Mouse (Mus musculus) brown adipose tissue, adult 24 weeks (tissue): ENCODE results near the gene Dennd5a. TPM values are rescaled to one million over a fixed set of nuclear protein-coding genes. Genes with fewer than 3 reads are reported as not detected.
"Not testable (repeated sequence)": the region's sequence is repeated elsewhere in the genome, so short reads cannot be mapped to it uniquely, and the experiment has no call there.

ENCODE experiments used
- H3K27ac ChIP-seq: fragments of 200-500 bp; replicated peaks from 2 replicates; pipeline ENCODE4 v1.5.1; 2012; ENCODE audit warnings: low read depth, mild to moderate bottlenecking, low read length
- H3K4me1 ChIP-seq: fragments of 200-500 bp; 2 replicates; pipeline ENCODE4 v1.6.1; 2012; ENCODE audit warnings: low read length, mixed read lengths; ENCODE audit not compliant: control insufficient read depth, insufficient read depth, insufficient read length
- H3K4me3 ChIP-seq: fragments of 200-500 bp; 2 replicates; pipeline ENCODE4 v1.5.1; 2012; ENCODE audit warnings: low read depth, mild to moderate bottlenecking, low read length, moderate library complexity; ENCODE audit not compliant: insufficient read depth
- polyA plus RNA-seq: library from polyadenylated mRNA; stranded (reverse); fragments of >200 nt; gene quantifications from 2 replicates; pipeline ENCODE4 v1.2.4, GENCODE M21; 2012; ENCODE audit not compliant: missing spikeins, insufficient read depth, insufficient read length

The Dennd5a gene
- polyA plus RNA-seq, 1 experiment: 94.7 TPM

DNA sequence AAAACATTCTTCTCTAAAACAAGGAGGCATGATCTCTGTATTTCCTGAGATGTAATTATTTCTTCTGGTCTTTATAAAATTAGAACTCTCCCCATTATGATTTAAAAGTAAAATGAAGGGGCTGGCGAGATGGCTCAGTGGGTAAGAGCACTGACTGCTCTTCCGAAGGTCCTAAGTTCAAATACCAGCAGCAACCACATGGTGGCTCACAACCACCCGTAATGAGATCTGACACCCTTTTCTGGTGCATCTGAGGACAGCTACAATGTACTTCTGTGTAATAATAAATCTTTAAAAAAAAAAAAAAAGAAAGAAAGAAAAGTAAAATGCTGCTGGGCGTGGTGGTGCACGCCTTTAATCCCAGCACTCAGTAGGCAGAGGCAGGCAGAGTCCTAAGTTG, 16.9 kb upstream of the Dennd5a start:
- H3K4me3 ChIP-seq, H3K4me1 ChIP-seq, H3K27ac ChIP-seq: not testable (repeated sequence)

DNA sequence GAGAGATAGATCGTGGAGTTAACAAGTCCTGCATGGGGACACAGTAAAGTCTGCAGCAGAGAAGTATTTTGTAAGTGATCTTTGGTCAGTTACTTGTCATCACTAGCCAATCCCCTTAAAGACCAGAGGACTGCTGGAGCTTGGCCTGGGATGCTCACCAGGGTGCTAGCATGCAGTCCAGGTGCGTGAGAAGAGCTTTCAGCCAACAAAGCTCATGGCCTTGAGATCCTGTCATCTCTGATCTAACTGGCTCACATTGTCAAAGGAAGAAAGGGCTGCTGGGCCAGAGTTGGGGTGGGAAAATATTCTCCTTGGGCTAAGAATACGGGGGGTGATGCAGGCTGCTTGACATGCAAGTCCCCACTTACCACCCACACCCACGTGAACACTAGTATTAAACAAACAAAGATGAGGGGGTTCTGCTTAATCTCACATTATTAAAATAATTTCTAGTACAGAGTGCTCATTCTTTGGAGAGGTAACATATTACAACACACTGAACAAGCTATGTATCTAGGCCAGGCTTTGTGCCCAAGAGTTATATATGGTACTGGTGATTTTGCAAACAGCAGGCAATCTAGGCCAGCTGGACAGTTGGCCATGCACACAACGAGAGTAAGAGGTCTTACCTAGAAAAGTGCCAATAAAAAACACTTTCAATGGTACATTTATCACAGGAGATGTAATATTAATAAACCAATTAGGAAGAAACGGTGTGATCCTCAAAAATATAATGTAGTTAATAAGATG, 15.9 kb upstream of the Dennd5a start:
- Histone ChIP-seq H3K4me3 (no peak overlapping the region), H3K27ac (no peak overlapping the region), H3K4me1 (no peaks in the 10 kb centered on the region)

DNA sequence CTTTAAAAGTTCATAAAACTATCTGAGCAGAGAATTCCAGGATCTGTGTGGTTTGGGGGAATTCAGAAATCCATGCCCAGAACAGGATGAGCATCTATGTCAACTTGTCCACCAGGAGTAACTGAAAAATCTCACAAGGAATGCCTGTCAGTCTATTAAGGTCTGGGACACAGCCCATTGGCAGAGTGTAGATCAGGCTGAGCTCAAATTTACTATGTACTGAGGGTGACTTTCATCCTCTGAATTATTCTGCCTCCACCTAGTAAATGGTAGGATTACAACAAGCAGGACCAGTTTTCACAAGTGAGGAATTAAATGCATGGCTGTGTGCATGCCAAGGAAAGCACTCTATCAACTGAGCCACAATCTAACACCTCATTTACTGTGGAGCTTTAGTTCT, 9.3 kb upstream of the Dennd5a start:
- no peak overlapping the region for H3K27ac ChIP-seq
- H3K4me3 ChIP-seq: no peak overlapping the region
- peaks cover 4% of the 10 kb centered on the region; the same call in 1 of the 2 replicates for H3K4me1 ChIP-seq

DNA sequence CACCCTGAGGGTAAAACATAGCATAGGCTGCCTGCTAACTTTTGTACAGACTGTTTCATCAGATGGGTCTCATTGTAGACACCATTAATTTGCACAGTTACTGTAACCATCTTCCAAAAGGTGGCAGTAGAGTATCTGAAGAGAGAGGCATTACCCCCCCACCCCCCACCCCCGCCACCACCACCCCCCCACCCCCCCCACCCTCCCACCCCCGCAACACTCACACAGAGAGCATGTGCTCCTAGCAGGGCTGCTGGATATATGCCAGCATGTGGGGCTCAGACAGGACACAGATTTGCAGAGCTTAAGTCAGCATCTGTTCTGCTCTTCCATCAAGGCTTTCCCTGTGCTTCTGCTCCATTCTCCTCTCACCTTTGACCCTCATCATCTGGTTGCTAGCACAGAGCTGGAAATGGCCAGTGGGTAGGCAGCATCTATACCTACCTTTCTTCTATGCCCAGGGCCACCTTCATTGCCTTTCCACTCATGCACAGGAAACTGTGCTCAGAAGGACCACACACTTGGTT, 8.7 kb upstream of the Dennd5a start:
- H3K4me3 ChIP-seq: no peak overlapping the region
- H3K4me1 ChIP-seq: peaks cover 4% of the 10 kb centered on the region; the same call in 1 of the 2 replicates
- peak overlapping the region; percentile 78; the same call in 1 of the 2 replicates for H3K27ac ChIP-seq

DNA sequence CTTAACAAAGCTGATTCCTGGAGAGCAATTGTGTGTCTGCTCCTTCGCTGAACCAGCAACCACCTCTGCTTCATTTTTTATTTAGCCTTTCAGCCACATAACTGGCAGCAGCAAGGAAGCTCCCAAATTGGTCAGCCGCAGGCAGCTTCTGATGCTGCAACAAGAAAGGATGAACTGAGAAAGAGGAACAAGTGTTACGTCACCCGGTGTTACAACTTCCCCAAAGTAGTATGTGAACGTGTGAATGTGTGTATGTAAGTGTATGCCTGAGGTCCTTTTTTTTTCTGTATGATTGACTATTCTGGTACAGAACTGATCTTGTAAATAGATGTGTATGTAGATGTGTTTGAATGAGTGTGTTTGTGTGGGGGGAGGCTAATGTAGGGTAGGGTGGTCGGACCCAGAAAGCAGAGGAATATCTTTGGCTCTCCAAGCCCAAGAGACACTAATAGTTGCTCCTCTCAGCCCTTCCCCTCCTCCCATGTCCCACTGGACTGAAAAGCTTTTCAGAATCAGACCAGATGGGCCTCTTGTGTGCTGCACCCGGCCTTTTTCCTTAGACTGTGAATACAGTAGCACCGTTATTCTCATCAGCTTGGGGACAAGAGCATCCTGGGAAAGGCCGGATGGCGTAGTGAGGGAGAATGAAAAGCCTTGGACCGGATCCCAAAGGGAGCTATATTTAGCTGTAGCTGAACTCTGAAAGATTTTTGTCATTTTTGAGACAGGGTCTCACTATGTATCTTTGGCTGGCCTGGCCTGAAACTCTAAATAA, 7.7 kb upstream of the Dennd5a start:
- Histone ChIP-seq H3K27ac (peak overlapping the region; percentile 82), H3K4me1 (peaks cover 4% of the 10 kb centered on the region; the same call in 1 of the 2 replicates), H3K4me3 (no peak overlapping the region)

DNA sequence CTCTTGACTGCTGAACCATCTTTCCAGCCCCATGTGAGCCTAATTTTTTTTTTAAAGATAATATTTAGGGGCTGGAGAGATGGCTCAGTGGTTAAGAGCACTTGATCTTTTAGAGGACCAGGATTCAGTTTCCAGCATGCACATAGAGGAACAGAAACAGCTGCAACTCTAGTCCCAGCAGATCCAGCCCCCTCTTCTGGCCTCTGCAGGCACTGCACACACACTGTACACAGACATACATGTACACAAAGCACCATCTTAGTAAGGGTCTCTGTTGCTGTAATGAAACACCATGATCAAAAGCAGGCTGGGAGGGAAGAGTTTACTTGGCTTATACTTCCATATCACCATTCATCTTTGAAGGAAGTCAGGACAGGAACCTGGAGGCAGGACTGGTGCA, 5.4 kb upstream of the Dennd5a start:
- Histone ChIP-seq H3K4me3 (no peak overlapping the region), H3K4me1 (peaks cover 4% of the 10 kb centered on the region; the same call in 1 of the 2 replicates), H3K27ac (no peak overlapping the region)

DNA sequence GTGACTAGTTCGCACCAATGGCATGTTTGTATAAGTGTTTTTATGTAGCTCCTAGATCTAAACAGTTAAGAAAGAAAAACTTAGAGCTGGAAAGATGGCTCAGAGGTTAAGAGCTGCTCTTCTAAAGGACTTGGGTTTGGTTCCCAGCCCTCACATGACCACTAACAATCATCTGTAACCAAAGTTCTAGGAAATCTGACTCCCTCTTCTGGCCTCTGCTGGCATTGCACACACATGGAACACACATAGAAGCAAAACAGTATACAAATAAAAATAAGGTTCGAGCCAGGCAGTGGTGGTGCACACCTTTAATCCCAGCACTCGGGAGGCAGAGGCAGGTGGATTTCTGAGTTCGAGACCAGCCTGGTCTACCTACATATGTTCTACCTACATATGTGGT, 3.4 kb upstream of the Dennd5a start:
- peaks cover 4% of the 10 kb centered on the region; the same call in 1 of the 2 replicates for H3K4me1 ChIP-seq
- H3K4me3 ChIP-seq: no peak overlapping the region
- H3K27ac ChIP-seq: no peak overlapping the region

DNA sequence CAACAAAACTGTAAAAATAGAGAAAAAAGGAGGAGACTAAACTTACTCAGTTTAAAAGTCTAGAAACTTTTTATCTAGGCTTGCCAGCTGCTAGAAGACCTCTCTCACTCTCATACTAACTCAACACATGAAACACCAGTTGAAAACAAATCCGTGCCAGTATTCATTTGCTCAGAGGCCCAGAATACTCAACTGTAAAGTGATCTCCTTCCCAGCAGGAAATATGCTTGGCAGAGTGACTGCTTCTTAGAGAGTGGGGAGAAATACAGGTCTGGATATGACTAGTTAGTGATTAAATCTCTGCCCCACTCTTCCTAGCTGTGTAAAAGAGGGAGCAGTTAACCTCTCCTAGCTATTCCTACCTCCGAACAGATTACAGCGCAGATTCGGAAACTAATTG, 2.3 kb upstream of the Dennd5a start:
- Histone ChIP-seq H3K27ac (no peak overlapping the region), H3K4me1 (peaks cover 1% of the 10 kb centered on the region; the same call in 1 of the 2 replicates), H3K4me3 (no peak overlapping the region)

DNA sequence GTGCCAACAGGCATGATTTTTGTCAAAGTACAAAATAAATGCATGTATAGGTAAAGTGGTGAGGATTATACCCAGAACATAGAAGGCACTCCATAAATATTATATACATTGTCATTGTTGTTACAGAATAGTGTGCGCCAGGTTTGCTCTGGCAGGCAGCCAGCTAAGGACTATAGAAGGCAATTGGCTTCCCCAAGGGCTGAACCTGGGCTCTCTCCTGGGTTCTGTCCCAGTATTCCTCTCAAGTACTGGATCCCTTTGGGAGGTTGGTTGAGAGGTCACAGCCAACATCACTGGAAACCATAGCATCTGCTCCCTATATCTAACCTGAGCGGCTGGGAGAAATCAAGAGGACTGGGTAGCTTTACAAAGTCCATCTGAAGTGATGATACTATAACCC, 1.3 kb upstream of the Dennd5a start:
- Histone ChIP-seq H3K4me1 (no peaks in the 10 kb centered on the region), H3K4me3 (no peak overlapping the region), H3K27ac (no peak overlapping the region)

DNA sequence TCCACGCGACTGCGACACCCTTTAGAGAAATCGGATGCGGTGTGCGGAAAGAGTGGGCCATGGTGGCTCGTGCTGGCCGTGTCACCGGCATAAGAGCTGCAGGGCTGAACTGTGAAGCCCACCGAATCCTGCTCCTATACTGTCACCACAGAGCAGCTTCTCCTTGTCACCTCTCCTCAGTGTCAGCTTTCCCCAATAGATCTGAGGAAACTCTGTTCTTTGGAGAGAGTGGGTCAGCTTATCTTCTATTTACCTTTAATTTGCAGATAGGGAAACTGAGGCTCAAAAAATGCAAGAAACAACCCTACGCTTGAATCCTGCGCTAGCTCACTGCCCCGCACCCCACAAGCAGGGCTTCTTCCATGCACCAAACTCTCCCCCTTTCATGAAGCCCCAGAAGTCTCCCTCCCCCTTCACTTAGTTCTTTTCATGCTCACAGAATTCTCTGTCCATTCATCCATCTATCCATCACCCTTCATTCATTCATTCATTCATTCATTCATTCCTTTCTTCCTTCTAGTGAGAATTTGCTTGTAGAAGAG, 414 bp upstream of the Dennd5a start:
- peak overlapping the region; percentile 90 for H3K27ac ChIP-seq

DNA sequence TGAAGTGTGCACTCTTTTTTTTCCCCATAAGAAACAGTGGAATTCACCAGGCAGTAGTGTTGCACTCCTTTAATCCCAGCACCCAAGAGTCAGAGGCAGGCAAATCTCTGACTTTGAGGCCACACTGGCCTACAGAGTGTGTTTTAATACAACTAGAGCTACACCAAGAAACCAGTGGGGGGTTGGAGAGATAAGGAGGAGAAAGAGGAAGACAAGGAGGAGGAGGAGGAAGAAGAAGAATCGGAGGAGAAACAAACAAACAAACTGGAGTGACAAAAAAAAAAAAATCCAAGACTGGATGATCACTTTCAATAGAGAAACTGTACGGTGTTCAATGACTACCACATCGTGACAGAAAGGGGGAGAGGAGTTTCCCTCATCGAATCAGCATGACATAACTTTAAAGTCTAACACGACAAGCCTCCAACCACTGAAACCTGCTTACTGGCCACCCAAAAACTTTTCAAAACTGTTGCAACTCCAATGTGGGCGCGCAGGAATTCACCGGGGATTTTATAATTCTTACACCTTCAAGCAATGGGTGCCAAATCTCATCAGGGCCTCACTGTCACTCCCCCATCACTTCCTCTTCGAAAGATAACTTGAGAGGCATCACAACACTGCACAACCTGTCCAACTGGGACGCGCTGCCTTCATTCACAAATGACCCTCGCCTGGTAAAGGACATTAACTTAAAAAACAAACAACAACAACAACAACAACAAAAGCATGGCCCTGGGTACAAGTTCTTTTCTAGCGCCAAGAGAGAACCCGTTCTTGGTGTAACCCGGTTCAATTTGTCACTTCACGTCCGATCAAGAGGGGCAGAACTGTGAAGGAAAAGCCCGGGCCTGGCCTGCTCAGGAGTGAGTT, 1.2 kb downstream of the Dennd5a start:
- H3K4me3 ChIP-seq: peak overlapping the region; percentile 79
- H3K4me1 ChIP-seq: peaks cover 9% of the 10 kb centered on the region

More for the DNA sequence above, 414 bp upstream of the Dennd5a start:
- H3K4me1 ChIP-seq: no peaks in the 10 kb centered on the region
- peak overlapping the region; percentile 79 for H3K4me3 ChIP-seq

DNA sequence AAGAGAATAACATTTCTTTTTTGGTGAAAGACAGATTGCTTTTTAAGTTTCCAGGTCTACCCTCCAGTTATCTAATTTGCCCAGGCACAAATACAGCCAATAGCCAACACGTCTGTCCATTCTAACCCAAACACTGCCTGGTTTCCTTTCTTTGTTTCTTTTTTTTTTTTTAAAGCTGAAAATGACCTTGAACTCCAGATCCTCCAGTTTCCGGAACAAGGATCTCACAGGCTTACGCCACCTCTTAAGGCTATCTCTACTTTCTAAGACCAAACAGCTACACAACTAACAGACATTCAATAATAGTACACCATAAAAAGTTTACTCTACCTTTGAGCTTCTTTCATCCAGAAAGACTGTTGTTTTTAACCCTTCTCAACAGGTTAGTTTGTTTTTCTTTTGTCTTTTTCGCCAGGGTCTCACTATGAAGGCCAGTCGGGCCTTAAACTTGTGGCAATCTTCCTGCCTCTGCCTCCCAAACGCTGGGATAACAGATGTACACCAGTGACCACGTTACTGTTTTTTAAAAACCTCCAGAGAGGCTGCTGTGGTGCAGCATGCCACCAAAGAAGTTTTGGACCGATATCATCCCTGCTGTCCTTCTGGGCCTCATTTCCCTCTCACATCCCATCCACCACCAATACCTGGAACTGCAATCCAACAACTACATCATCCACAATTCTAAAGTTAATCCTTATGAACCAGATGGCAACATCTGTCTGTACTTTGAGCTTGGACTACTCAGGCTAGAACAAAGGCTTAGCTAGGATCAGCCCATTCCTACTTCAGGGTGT, 2.1 kb downstream of the Dennd5a start:
- peak overlapping the region; percentile 84 for H3K27ac ChIP-seq

More for the DNA sequence above, 1.2 kb downstream of the Dennd5a start:
- peak overlapping the region; percentile 84 for H3K27ac ChIP-seq

DNA sequence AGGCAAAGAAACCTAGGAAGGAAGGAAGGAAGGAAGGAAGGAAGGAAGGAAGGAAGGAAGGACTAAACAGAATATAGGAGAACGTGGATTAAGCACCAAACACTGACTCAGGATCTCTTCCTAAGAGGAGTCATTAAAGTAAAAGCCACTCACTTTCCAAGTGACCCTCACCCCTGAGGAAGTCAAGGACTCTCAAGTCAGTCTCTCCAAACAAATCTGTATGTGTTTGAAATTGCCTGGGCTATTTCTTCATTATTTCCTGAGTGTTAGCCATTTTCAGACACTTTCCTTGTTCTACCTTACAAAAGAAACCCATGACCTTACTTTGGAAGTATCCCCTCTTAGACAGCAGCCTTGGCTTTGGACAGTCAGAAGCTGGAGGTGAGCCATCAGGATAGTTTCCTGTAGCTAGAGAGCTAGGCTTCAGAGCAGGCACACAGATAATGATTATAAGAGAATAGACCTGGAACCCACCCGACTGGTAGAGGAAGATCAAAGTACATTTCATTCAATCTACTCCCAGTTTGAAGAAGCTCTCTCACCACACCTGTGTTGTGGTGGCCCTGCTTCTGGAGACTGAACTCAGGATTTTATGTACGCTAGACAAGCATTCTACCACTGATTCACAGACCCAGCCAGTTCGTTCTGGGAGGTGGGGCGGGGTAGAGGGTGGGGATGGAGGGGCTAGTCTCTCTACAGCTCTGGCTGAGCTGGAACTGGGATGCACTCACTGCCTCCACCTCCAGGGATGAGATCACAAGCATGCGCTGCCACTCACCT, 5.5 kb downstream of the Dennd5a start:
- Histone ChIP-seq H3K27ac (no peak overlapping the region), H3K4me1 (peaks cover 16% of the 10 kb centered on the region), H3K4me3 (no peak overlapping the region)

More for the DNA sequence above, 2.1 kb downstream of the Dennd5a start:
- Histone ChIP-seq H3K4me3 (peak overlapping the region; percentile 79), H3K4me1 (peaks cover 13% of the 10 kb centered on the region)
